Mouse (Mus musculus): Measurements from ENCODE around the gene Snx10.

DNA sequence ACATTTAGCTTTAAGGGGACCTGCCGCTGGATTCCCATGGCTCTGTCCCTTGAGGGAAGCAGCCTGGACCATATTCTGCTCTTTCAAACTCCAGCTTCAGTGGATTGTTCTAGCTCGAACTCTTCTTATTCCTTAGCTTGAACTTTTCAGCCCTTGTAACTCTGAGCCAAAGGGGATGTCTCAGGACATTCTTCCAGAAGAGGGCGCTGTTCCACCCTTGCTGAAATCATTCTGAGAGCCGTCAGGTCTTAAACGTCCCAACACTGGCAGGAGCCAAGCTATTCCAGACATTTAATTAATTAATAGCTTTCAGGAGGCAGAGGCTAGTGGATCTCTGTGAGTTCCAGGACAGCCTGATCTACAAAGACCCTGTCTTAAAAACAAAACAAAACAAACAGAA lies 13.6 kb upstream of the Snx10 start:
- TF ChIP-seq CTCF (IDR thresholded peaks at IDR 0.05; ENCODE audit: control insufficient read depth, insufficient read depth, insufficient read length) (no peak), USF1 (IDR thresholded peaks at IDR 0.05; ENCODE audit: low read depth) (no peak), MYOD1 (IDR thresholded peaks at IDR 0.05; ENCODE audit: control insufficient read depth, insufficient read length, low read depth) (no peak), MYOG (IDR thresholded peaks at IDR 0.05; ENCODE audit: control insufficient read depth, extremely low read depth, insufficient read length) (no peak), FOSL1 (IDR thresholded peaks at IDR 0.05; ENCODE audit: insufficient read depth, low read length, poor library complexity, severe bottlenecking) (no peak), MAX (IDR thresholded peaks at IDR 0.05) (no peak), CEBPB (IDR thresholded peaks at IDR 0.05; ENCODE audit: low read depth) (no peak)
